Mouse (Mus musculus) liver, postnatal 0 days (tissue): ENCODE results near the gene Abhd14b. TPM values are rescaled to one million over a fixed set of nuclear protein-coding genes. Genes with fewer than 3 reads are reported as not detected.
A peak's percentile ranks its signal among the peaks of the same experiment; 100 is the strongest.

Source experiments
- ATAC-seq: fragments of 200-750 bp; cut with Nextera tagmentation; 2 replicates; pipeline ENCODE4 v1.8.0; 2017; ENCODE audit warnings: mild to moderate bottlenecking, moderate library complexity
- DNase-seq: peaks from one replicate; pipeline ENCODE4 v3.0.0-alpha.2; 2016
- H3K27ac ChIP-seq: fragments of 300-500 bp; sonication (generic); 2 replicates; pipeline ENCODE4 v1.5.1; 2014; ENCODE audit warnings: antibody characterized with exemption, moderate library complexity, mild to moderate bottlenecking, low read depth
- H3K27me3 ChIP-seq: fragments of 300-500 bp; sonication (generic); 2 replicates; pipeline ENCODE4 v1.6.1; 2014; ENCODE audit warnings: low read length, control low read depth, mixed read lengths; ENCODE audit not compliant: insufficient read depth
- H3K36me3 ChIP-seq: fragments of 300-500 bp; sonication (generic); replicated peaks from 2 replicates; pipeline ENCODE4 v1.6.1; 2014; ENCODE audit warnings: mild to moderate bottlenecking, control low read depth, low read length, moderate library complexity, mixed read lengths; ENCODE audit not compliant: insufficient read depth
- H3K4me1 ChIP-seq: fragments of 300-500 bp; sonication (generic); 2 replicates; pipeline ENCODE4 v1.6.1; 2014; ENCODE audit warnings: antibody characterized with exemption, mild to moderate bottlenecking, control low read depth; ENCODE audit not compliant: insufficient read depth
- H3K4me2 ChIP-seq: fragments of 300-500 bp; sonication (generic); 2 replicates; pipeline ENCODE4 v1.6.1; 2014; ENCODE audit warnings: low read depth, mild to moderate bottlenecking, low read length, moderate library complexity, mixed read lengths
- H3K4me3 ChIP-seq: fragments of 300-500 bp; sonication (generic); 2 replicates; pipeline ENCODE4 v1.5.1; 2014; ENCODE audit warnings: low read depth, low read length
- H3K9ac ChIP-seq: fragments of 300-500 bp; sonication (generic); replicated peaks from 2 replicates; pipeline ENCODE4 v1.6.1; 2014; ENCODE audit warnings: mild to moderate bottlenecking, moderate library complexity
- H3K9me3 ChIP-seq: fragments of 300-500 bp; sonication (generic); 2 replicates; pipeline ENCODE4 v1.6.1; 2016; ENCODE audit warnings: mild to moderate bottlenecking, control low read depth, low read length, mixed read lengths
- CTCF ChIP-seq: sonication (generic); IDR thresholded peaks from 2 replicates; pipeline ENCODE4 v1.5.1; 2016; ENCODE audit warnings: antibody characterized with exemption, low read depth
- EP300 ChIP-seq: IDR thresholded peaks from 2 replicates; pipeline ENCODE4 v1.6.1; 2016; ENCODE audit warnings: antibody characterized with exemption, low read depth, mild to moderate bottlenecking
- WGBS: fragments of 180-500 bp; shearing (Covaris S2); extraction: QIAGEN DNeasy Blood & Tissue Kit; methylation state at CpG from one replicate; pipeline ENCODE4 v1.1.7; 2014; ENCODE audit not compliant: insufficient replicate concordance; 5-methylcytosine and 5-hydroxymethylcytosine counted together
- polyA plus RNA-seq: library from polyadenylated mRNA; unstranded; fragments of >200 nt; fragmentation: Nextera tagmentation; extraction: Ambion mirVana; gene quantifications from 2 replicates; pipeline ENCODE4 v1.2.1, GENCODE M21; 2015

Gene Abhd14b
- polyA plus RNA-seq, 1 experiment from 2014 or later = 41.4 TPM

GRCm38 (mm10) chr9:106465571-106466200, 18.4 kb downstream of the Abhd14b start, which contains the start of gene Gpr62:
TSS of gene Gpr62 (minus strand) at chr9:106465938.
- 36% methylated on average over 23 of the region's 26 CpGs for WGBS
- no peak for ATAC-seq

GRCm38 (mm10) chr9:106466721-106467120, 19.5 kb downstream of the Abhd14b start:
- TF ChIP-seq CTCF (no peak), EP300 (no peak)
- Histone ChIP-seq H3K27me3 (peaks cover 24% of the 10 kb centered on the region), H3K27ac (no peak overlapping the region), H3K9me3 (no peaks in the 10 kb centered on the region), H3K4me1 (0 out of 2 replicates have a peak, but pooled peaks cover 9% of the 10 kb centered on the region), H3K9ac (no peak overlapping the region), H3K4me3 (no peak overlapping the region), H3K4me2 (no peak overlapping the region), H3K36me3 (no peaks in the 10 kb centered on the region)
- ATAC-seq = no peak
- WGBS = 77% methylated on average over 6 of the region's 6 CpGs
- DNase-seq = no peak

More at GRCm38 (mm10) chr9:106465571-106466200, 18.4 kb downstream of the Abhd14b start, which contains the start of gene Gpr62:
- Histone ChIP-seq H3K27ac (no peak within 1 kb of the TSS), H3K4me3 (peak within 1 kb of the TSS; percentile 53), H3K36me3 (no peaks in the 10 kb centered on the region), H3K9me3 (no peaks in the 10 kb centered on the region), H3K4me2 (peak within 1 kb of the TSS; percentile 81), H3K4me1 (0 out of 2 replicates have a peak, but pooled peaks cover 9% of the 10 kb centered on the region), H3K27me3 (peaks cover 24% of the 10 kb centered on the region), H3K9ac (peak within 1 kb of the TSS; percentile 51)
- TF ChIP-seq EP300 = no peak
- no peak for TF ChIP-seq CTCF
- DNase-seq = no peak

- TF ChIP-seq CTCF = no peak
- no peak for TF ChIP-seq EP300
- Histone ChIP-seq H3K4me2 (no peak overlapping the region), H3K27ac (no peak overlapping the region), H3K27me3 (peaks cover 24% of the 10 kb centered on the region), H3K4me1 (0 out of 2 replicates have a peak, but pooled peaks cover 9% of the 10 kb centered on the region), H3K9ac (no peak overlapping the region), H3K36me3 (no peaks in the 10 kb centered on the region), H3K4me3 (no peak overlapping the region), H3K9me3 (no peaks in the 10 kb centered on the region)
- ATAC-seq = no peak
- DNase-seq = no peak
- WGBS = 80% methylated on average over 7 of the region's 7 CpGs
Measured at GRCm38 (mm10) chr9:106467746-106468145, 20.5 kb downstream of the Abhd14b start.

GRCm38 (mm10) chr9:106469317-106469716, 22.1 kb downstream of the Abhd14b start:
- Histone ChIP-seq H3K27me3 (peaks cover 20% of the 10 kb centered on the region), H3K4me3 (no peak overlapping the region), H3K4me2 (no peak overlapping the region), H3K36me3 (no peaks in the 10 kb centered on the region), H3K9ac (no peak overlapping the region), H3K27ac (no peak overlapping the region), H3K9me3 (no peaks in the 10 kb centered on the region), H3K4me1 (0 out of 2 replicates have a peak, but pooled peaks cover 9% of the 10 kb centered on the region)
- ATAC-seq (no peak), DNase-seq (no peak)
- WGBS = 40% methylated on average over 6 of the region's 6 CpGs
- TF ChIP-seq CTCF (peak; percentile 20; the same call in 1 of the 2 replicates), EP300 (no peak)

- Histone ChIP-seq H3K27me3 (peaks cover 15% of the 10 kb centered on the region), H3K9me3 (no peaks in the 10 kb centered on the region), H3K36me3 (no peaks in the 10 kb centered on the region), H3K9ac (no peak overlapping the region), H3K4me2 (no peak overlapping the region), H3K4me1 (0 out of 2 replicates have a peak, but pooled peaks cover 7% of the 10 kb centered on the region), H3K4me3 (no peak overlapping the region), H3K27ac (no peak overlapping the region)
- TF ChIP-seq EP300 (no peak), CTCF (no peak)
- WGBS = 37% methylated on average over 9 of the region's 9 CpGs
- DNase-seq = no peak
- no peak for ATAC-seq
Measured at GRCm38 (mm10) chr9:106469776-106470175, 22.5 kb downstream of the Abhd14b start.

- H3K4me3 ChIP-seq = no peak overlapping the region
- no peak overlapping the region for H3K27ac ChIP-seq
- ATAC-seq (no peak), DNase-seq (no peak)
- peak overlapping the region; percentile 29; the same call in 1 of the 2 replicates for H3K4me2 ChIP-seq
- no peak overlapping the region for H3K9ac ChIP-seq
- H3K4me1 ChIP-seq = peaks cover 5% of the 10 kb centered on the region
- no peak for TF ChIP-seq EP300
- no peaks in the 10 kb centered on the region for H3K9me3 ChIP-seq
- 72% methylated on average over 14 of the region's 14 CpGs for whole genome bisulfite sequencing
- peaks cover 1% of the 10 kb centered on the region; the same call in 1 of the 2 replicates for H3K27me3 ChIP-seq
- H3K36me3 ChIP-seq = no peaks in the 10 kb centered on the region
Measured at GRCm38 (mm10) chr9:106470991-106471750, 23.9 kb downstream of the Abhd14b start.
